25 mouse cellular contexts compared by ENCODE assay signal in the genomic region with DNA sequence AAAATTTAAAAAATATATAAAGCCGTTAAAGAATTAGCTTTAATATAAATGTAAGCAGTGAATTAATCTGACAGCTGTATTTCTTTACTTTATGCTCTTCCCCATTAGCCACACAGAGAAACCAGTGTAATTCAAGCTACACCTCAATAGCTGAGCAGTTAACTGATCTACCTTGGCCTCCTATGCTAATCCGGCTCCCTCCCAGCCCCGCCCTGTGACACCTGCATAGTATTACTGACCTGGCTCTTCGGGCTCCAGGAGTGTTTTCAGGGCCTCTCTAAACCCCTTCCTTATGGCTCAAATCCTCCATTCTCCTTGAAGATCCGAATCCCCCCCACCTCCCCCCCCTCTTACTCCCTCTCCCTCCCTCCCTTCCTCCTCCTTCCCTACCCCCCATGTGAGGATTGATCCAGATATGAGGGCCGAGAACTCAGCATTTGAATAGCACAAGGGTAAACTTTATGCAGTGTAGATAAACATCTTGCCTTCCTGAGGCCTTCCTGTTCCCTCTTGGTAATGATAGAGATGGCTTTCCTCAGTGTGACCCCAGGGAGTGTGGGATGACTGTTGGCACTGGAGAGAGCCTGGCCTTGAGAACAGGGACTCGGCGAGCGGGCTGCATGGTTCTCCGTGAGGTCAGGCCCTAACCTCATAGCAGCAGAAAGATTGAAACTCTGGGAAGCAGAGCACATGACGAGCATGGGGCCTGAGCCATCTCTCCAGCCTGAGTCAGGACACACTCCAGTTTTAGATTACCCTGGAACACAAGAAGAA. TPM values are rescaled to one million over a fixed set of nuclear protein-coding genes. Genes with fewer than 3 reads are reported as not detected.
DNase-seq lines count a peak whose midpoint lies in the region; ATAC-seq and TF ChIP-seq lines count a peak whose summit lies in the region.
"Had no signal": no experiment of that assay in that cellular context is flagged by ENCODE, and none has a peak within 500 bp of the region (broad histone marks: within the 10 kb centered on the region; RNA-seq: fewer than 3 reads in every experiment).

No protein-coding gene starts in this region.

- WGBS in lung, postnatal 0 days: 77% methylated on average over 11 of the region's 11 CpGs
- 88% methylated on average over 11 of the region's 11 CpGs for WGBS in forebrain, embryonic 14.5 days

- no peak overlapping the region for H3K4me2 ChIP-seq in lung, postnatal 0 days (replicated peaks; ENCODE audit: low read depth, low read length)
- no peak overlapping the region for H3K4me2 ChIP-seq in forebrain, embryonic 14.5 days (ENCODE audit: low read length)
- H3K4me2 ChIP-seq: embryonic facial prominence, embryonic 12.5 days; forebrain, embryonic 12.5 days; heart, embryonic 11.5 days; heart, embryonic 15.5 days; hindbrain, embryonic 13.5 days had no signal

- H3K9me3 ChIP-seq in lung, postnatal 0 days (ENCODE audit: low read length): no peaks in the 10 kb centered on the region
- no peaks in the 10 kb centered on the region for H3K9me3 ChIP-seq in forebrain, embryonic 14.5 days (replicated peaks; ENCODE audit: control insufficient read depth, low read length)
- H3K9me3 ChIP-seq: embryonic facial prominence, embryonic 12.5 days; forebrain, embryonic 12.5 days; heart, embryonic 15.5 days; hindbrain, embryonic 13.5 days had no signal

- H3K27me3 ChIP-seq in lung, postnatal 0 days (replicated peaks; ENCODE audit: insufficient read depth, low read length): no peaks in the 10 kb centered on the region
- H3K27me3 ChIP-seq in forebrain, embryonic 14.5 days (replicated peaks; ENCODE audit: control insufficient read depth, insufficient read depth, low read length): no peaks in the 10 kb centered on the region
- H3K27me3 ChIP-seq: CH12.LX; embryonic facial prominence, embryonic 12.5 days; forebrain, embryonic 12.5 days; heart, embryonic 15.5 days; hindbrain, embryonic 13.5 days had no signal

- no peak overlapping the region for H3K4me3 ChIP-seq in lung, postnatal 0 days (ENCODE audit: low read depth, low read length)
- H3K4me3 ChIP-seq in forebrain, embryonic 14.5 days (ENCODE audit: low read depth, low read length): no peak overlapping the region
- H3K4me3 ChIP-seq: embryonic facial prominence, embryonic 12.5 days; forebrain, embryonic 12.5 days; heart, adult 2 months; heart, embryonic 15.5 days; hindbrain, embryonic 13.5 days had no signal

- peak; percentile 59 to 64 for DNase-seq in adrenal gland, postnatal 36 days
- no peak for DNase-seq in adrenal gland, adult 8-10 months
- DNase-seq in lung, postnatal 0 days (ENCODE audit: low spot score): no peak
- no peak for DNase-seq in lung, adult 18-20 months
- DNase-seq in ES-CJ7 (ENCODE audit: low read depth, low spot score): peak; percentile 44
- DNase-seq in R1 (ENCODE audit: low read depth, low spot score): peak; percentile 55
- no peak for DNase-seq in forebrain, embryonic 14.5 days (ENCODE audit: low spot score)
- DNase-seq: adrenal gland, postnatal 25 days; cerebellum, adult 2 months; cerebellum, postnatal 10 days; embryo, embryonic 11 days; forebrain, postnatal 0 days; gastrocnemius, postnatal 14 days; heart, adult 2 months; heart, postnatal 14 days had no signal

- H3K4me1 ChIP-seq in lung, postnatal 0 days (ENCODE audit: insufficient read depth, low read depth, low read length): peaks cover 1% of the 10 kb centered on the region; the same call in 1 of the 2 replicates
- H3K4me1 ChIP-seq in forebrain, embryonic 14.5 days (ENCODE audit: control insufficient read depth, insufficient read depth, low read length): peaks cover 1% of the 10 kb centered on the region

- peak; percentile 26; the same call in 1 of the 2 replicates for TF ChIP-seq EP300 in lung, postnatal 0 days (IDR thresholded peaks at IDR 0.05)

- H3K9ac ChIP-seq in lung, postnatal 0 days (replicated peaks; ENCODE audit: low read depth): no peak overlapping the region
- H3K9ac ChIP-seq in forebrain, embryonic 14.5 days (ENCODE audit: low read length): no peak overlapping the region
- H3K9ac ChIP-seq: embryonic facial prominence, embryonic 12.5 days; forebrain, embryonic 12.5 days; forebrain, postnatal 0 days; heart, embryonic 15.5 days; hindbrain, embryonic 13.5 days had no signal

- no peak overlapping the region for H3K27ac ChIP-seq in lung, postnatal 0 days (ENCODE audit: low read length)
- no peak overlapping the region for H3K27ac ChIP-seq in forebrain, embryonic 14.5 days (ENCODE audit: low read depth, low read length)
- H3K27ac ChIP-seq: embryonic facial prominence, embryonic 12.5 days; forebrain, embryonic 12.5 days; heart, adult 2 months; heart, embryonic 15.5 days; hindbrain, embryonic 13.5 days; hindbrain, postnatal 0 days had no signal

- no peak for TF ChIP-seq CTCF in lung, postnatal 0 days (IDR thresholded peaks at IDR 0.05)

- H3K36me3 ChIP-seq in lung, postnatal 0 days (ENCODE audit: insufficient read depth, low read length): peaks cover 28% of the 10 kb centered on the region
- peaks cover 54% of the 10 kb centered on the region for H3K36me3 ChIP-seq in forebrain, embryonic 14.5 days (ENCODE audit: control insufficient read depth, insufficient read depth, low read length)

- ATAC-seq in lung, postnatal 0 days: no peak; the same call in 1 of the 2 replicates
- no peak for ATAC-seq in forebrain, embryonic 14.5 days
- ATAC-seq: activated CD4-positive, CD25-positive, alpha-beta regulatory T cell, adult 4 months; forebrain, postnatal 0 days; hindbrain, postnatal 0 days had no signal

RNA-seq across cellular contexts. Expression of a gene that starts 6.6 kb away (rescaled TPM):
- total RNA-seq in adrenal gland, postnatal 36 days (2021): 100 to 1,000 TPM; 418 to 498 TPM
- 100 to 1,000 TPM; 248 to 401 (median 344) TPM for total RNA-seq in adrenal gland, adult 8-10 months (2022)
- 251 and 275 TPM in 2 replicates for polyA plus RNA-seq in lung, postnatal 0 days (2015; fragmentation: Nextera tagmentation; extraction: Ambion mirVana)
- 508 and 541 TPM in 2 replicates for polyA plus RNA-seq in forebrain, embryonic 14.5 days (2014; fragmentation: Nextera tagmentation; extraction: Ambion mirVana)

RNA-seq across cellular contexts. Expression of a gene that starts 19.1 kb away (rescaled TPM):
- total RNA-seq in adrenal gland, postnatal 36 days (2021): 10 to 100 TPM; 33.3 to 34.2 TPM
- 10 to 100 TPM; 40.4 to 56.6 (median 46.2) TPM for total RNA-seq in adrenal gland, adult 8-10 months (2022)
- 34.2 and 34.4 TPM in 2 replicates for polyA plus RNA-seq in lung, postnatal 0 days (2015; fragmentation: Nextera tagmentation; extraction: Ambion mirVana)
- 79.9 and 110 TPM in 2 replicates for polyA plus RNA-seq in forebrain, embryonic 14.5 days (2014; fragmentation: Nextera tagmentation; extraction: Ambion mirVana)

RNA-seq across cellular contexts. Expression of a gene that starts 42.6 kb away (rescaled TPM):
- total RNA-seq in adrenal gland, postnatal 36 days (2021): 10 to 100 TPM in 1 of 2 experiments, 1 to 10 TPM in 1; 8.4 to 10.5 TPM
- total RNA-seq in adrenal gland, adult 8-10 months (2022): 10 to 100 TPM in 2 of 4 experiments, 1 to 10 TPM in 2; 9.1 to 12.3 (median 10.3) TPM
- 398 and 422 TPM in 2 replicates for polyA plus RNA-seq in lung, postnatal 0 days (2015; fragmentation: Nextera tagmentation; extraction: Ambion mirVana)
- 255 and 287 TPM in 2 replicates for polyA plus RNA-seq in forebrain, embryonic 14.5 days (2014; fragmentation: Nextera tagmentation; extraction: Ambion mirVana)
- total RNA-seq: CH12.LX; common myeloid progenitor, adult 5-6 weeks; hematopoietic stem cell, adult 5-6 weeks had no signal
- polyA plus RNA-seq: activated CD4-positive, CD25-positive, alpha-beta regulatory T cell, adult 4 months had no signal

Comparison
In these comparisons a context has a peak if more than half of its experiments do, and no peak if none do; other contexts are left out.
1. DNase-seq: peak in adrenal gland, postnatal 36 days (2 of 2), ES-CJ7 (single experiment) and R1 (single experiment); none in adrenal gland, adult 8-10 months (single experiment), lung, postnatal 0 days (single experiment), lung, adult 18-20 months (0 of 2) and forebrain, embryonic 14.5 days (single experiment).